Mouse (Mus musculus) erythroid progenitor cell, adult 5-6 weeks (primary cell): ENCODE measurements around the gene Abcb9. TPM values are rescaled to one million over a fixed set of nuclear protein-coding genes. Genes with fewer than 3 reads are reported as not detected.

Source experiments
- ATAC-seq: replicated peaks from 2 replicates; pipeline ENCODE4 v1.8.0; 2016; ENCODE audit warnings: moderate number of reproducible peaks, mild to moderate bottlenecking, moderate TSS enrichment, inconsistent platforms; ENCODE audit not compliant: poor library complexity, low FRiP score, severe bottlenecking
- total RNA-seq, 2 experiments: library from RNA; stranded (forward) in 1 of 2; stranded (reverse) in 1 of 2; fragments of 150-400 nt in 1 of 2; fragments of 186-747, 209-891 nt in 1 of 2; gene quantifications; 2 replicates each; pipeline versions ENCODE4 v1.2.3 to v1.2.4; 2015 to 2017; ENCODE audit warnings: low replicate concordance in 2 of 2

Abcb9 gene
- total RNA-seq (2015; ENCODE audit: low replicate concordance) (22.3 and 24.7 TPM in 2 replicates), total RNA-seq (2017; ENCODE audit: low replicate concordance) (23.8 and 25.2 TPM in 2 replicates)

DNA sequence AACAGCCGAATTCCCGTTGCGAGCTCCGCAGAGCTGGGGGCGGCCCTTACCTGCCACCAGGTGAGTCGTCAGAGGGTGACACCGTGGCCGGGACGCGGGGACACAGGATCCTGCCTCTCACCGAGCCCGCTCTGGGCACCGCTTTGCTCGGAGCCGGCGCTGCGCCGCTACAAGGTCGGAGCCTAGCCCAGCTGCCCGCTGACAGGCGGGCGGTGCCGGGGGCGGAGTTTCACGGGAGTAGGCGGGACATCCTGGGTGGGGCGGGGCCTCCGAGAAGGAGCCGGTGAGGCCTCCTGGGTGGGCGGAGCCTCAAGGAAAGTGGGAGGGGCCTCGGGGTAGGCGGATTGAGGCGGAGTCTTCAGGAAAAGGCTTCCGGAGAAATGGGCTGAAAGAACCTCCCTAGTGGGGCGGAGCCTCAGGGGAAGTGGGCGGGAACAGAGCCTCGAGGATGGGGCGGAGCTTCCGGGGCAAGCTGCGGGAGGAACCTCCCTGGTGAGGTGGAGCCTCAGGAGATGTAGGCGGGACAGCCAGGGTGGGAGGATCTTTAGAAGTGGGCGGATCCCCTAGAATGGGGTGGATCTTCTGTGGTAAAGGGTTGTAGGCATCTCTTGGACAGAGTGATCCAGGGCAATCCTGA lies at the start of gene Abcb9:
Abcb9 (minus strand) TSS at position 203 of the 637 bp plus-strand sequence.
- ATAC-seq: peak; percentile 62

GRCm38 (mm10) chr5:124138066-124138465 lies 42.5 kb upstream of the Abcb9 start:
- ATAC-seq: no peak

DNA sequence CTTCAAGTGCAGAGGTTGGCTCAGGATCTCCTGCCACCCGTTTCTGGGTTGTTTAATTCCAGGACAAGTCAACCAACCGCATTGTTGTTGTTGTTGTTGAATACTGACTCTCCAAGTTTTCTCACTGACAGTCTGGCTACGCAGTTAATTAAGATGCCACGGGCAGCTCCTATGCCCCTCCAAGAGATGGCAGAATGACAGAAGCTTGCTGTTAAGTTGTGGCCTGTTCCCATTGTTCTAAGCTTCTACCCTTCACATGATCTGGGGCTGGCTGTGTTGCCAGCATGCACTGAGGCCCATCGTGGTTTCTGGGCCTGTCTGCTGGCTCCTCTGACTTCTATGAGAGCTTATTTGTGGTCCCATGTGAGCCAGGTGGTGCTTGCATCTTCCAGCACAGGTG lies 38.7 kb upstream of the Abcb9 start:
- ATAC-seq: no peak

DNA sequence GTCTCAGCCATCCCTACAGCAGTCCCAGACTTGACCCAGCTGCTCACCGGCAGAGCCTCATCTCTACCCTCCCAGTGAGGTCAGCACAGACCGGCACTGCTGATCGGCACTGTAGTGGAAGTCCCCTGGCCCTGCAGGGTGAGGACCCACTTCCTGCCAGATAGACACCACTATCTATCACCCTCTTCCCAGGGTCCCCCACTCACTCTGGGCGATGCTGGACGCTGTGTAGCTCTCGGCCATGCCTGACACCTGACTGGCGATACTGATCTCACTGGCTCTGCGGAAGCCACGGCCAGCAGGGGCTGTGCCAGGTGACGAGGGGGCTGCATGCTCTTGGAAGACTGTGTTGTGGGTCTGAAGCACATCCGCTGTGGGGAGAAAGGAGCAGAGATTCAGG lies 29.5 kb upstream of the Abcb9 start:
- no peak for ATAC-seq

DNA sequence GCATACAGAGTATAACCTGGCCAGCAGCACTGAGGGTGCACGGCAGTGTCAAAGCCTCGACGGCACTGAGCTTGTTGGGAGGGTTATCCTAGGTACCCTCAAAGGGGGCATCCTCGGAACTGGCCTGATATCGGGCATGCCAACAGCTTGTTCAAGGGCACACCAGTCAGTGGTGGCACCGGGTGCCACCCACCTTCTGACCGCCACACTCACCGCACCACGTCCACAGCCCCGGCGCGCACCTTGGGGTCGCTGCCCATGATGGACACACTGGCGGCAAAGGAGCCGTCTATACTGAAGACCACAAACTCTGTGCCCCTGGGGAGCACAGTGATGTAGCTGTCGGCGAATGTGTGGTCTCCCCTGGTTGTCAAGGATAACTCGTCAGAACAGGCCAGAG lies 26.8 kb upstream of the Abcb9 start:
- ATAC-seq: no peak

DNA sequence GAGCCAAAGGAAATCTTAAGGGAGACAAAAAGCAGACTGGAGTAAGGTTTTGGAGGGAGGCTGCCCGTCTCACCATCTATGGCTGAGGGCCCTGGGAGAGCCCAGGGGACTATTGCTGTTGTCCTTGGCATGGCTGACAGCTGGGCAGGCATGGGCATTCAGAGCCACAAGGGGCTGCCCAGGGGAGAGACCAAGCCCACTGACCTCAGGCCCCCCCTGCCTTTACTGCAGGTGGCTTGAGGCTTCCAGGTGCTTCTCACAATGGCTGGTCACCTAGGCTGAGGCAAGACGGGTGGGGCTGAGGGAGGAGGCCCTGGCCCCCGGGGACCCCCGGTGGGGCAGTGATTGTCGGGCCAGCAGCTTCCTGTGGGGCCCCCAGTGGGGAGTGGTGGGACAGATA lies 23.6 kb upstream of the Abcb9 start:
- ATAC-seq: no peak

DNA sequence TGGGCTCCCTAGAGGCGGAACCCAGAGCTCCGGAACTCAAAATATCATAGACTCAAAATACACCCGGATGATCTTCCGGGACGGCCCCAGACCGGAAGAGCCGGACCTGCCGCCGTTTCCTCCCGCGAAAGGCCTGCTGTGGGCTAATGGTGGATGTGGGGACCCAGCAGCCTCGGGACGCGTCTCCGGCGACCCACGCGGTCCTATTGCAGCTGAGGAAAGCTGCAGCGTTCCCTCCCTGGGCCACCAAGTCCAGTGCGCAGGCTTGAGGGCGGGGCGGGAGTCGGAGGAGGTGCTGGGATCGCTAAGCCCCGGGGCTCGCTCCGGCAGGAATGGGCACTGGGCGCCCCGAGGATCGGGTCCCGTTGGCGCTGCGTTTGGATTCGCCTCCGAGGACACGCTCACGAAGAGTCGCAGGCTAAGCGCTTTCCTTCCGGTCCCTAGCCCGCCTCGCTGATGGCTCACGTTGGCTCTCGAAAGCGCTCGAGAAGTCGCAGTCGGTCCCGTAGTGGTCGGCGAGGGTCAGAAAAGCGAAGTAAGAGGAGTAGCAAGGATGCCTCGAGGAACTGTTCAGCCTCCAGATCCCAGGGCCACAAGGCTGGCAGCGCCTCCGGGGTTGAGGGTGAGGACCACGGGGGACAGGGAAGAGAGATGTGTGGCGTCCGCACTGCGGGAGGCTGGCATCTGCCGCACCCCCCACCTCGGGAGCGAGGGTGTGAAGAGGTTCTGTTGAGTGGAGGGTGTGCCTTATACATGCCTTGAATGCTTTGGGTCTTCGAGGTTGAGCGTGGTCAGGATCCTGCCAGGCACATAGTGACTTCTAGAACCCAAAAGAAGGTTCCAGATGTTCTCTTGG lies 20.6 kb upstream of the Abcb9 start, which contains the start of gene Arl6ip4:
Arl6ip4 (plus strand) TSS at position 100 of the 856 bp plus-strand sequence.
- ATAC-seq: peak; percentile 22

DNA sequence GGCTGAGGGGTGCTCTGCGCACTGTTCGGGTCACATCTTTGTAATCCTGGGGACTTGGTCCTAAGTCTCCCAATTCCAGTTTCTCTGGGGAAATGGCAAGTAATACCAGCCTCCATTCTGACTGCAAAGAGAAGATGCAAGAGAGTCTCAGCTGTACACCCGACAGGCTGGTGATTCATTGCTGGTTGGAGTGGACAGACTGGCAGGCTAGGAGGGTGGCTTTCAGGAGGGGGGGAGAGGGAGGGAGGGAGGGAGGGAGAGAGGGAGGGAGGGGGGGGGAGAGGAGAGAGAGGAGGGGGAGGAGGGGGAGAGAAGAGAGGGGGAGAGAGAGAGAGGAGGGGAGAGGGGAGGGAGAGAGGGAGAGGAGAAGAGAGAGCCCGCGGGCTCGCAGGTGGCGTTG lies 19.9 kb upstream of the Abcb9 start:
- ATAC-seq: no peak

- ATAC-seq: no peak
Observed at GRCm38 (mm10) chr5:124114276-124115025, 18.9 kb upstream of the Abcb9 start.

GRCm38 (mm10) chr5:124113030-124113429 lies 17.4 kb upstream of the Abcb9 start:
- ATAC-seq: peak; percentile 50

DNA sequence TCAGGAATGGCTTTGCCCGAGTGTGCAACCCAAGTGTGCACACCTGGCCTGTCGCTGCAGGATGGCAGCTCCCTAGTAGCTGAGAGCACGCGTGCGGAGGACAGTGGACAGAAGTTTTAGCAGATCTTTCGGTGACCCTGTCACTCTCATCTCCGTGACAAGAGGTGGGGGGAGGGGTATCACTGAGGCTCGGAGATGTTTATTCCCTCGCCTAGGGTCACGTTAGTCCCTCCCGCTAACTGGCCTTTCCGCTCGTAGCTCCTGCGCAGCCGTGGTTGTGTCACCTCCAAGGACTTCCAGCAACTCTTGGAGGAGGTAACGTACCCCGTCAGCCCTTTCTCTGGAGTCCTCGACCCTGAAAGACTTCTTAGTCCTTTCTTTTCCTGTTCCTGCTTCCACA lies 16.9 kb upstream of the Abcb9 start:
- 0 out of 2 replicates have a peak, but pooled peaks have one; percentile 5 for ATAC-seq

DNA sequence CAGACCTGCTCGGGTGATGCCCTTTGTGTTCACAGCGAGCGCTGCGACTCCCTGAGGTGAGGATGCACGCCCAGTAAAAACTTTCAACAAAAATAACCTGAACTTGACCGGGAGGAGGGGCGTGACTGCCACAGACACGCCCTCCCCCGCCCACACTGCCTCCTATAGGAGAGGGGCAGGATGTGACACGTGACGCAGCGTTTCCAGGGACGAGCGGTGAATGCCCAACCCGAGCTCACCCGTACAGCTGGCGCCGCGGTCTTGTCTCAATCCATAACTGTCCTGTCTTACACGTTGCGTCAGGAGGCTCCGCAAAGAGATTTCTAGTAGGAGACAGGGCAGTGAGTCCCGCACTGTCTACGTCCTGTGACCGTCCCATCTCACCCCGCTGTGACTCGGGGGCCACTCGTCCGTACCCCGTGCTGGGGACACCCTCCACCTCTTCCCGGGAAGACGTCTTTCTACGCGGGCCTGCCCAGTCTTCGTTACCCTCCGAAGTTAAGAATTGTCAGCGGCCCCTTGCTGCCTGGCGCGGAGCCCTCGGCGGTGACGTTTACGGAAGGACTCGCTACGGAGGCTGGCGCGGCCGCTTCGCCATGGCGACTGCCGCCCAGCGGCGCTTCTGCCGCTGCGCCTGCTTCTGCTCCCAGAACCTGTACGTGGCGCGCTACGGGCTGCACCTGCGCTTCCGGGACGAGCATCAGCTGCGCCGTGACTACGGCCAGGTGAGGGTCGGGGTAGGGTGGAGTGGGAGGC lies 16.3 kb upstream of the Abcb9 start, which contains the start of gene Ogfod2:
Ogfod2 (plus strand) TSS at position 556 of the 756 bp plus-strand sequence.
- peak; percentile 86 for ATAC-seq

DNA sequence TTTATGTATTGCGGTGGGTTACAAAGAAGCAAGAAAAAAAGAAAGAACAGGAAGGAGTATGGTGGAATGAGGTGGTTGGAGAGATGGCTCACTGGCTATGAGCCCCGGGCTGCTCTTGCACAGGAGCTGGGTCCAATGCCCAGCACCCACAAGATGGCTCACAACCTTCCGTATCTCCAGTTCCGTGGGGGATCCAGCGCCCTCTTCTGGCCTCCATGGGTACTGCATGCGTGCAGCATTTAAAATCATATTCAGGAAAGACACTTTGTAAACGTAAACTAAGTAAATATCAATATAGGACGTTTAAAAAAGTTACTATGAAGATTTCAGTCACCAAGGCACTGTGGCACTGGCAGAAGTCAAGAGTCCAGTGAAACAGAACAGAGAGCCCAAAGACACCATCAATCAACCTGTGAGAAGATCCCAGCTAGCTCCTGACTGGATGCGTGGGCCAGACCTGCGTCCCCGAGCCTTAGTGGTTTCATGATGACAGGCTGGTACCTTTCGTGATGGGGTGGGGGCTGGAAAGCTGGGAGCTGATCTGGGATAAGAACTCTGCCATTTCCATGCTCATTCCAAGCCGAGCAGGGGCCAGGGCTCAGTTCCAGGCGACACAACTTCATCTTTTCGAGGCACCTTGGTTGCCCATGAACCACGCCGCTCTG lies 15.6 kb upstream of the Abcb9 start:
- 0 out of 2 replicates have a peak, but pooled peaks have one; percentile 2 for ATAC-seq

DNA sequence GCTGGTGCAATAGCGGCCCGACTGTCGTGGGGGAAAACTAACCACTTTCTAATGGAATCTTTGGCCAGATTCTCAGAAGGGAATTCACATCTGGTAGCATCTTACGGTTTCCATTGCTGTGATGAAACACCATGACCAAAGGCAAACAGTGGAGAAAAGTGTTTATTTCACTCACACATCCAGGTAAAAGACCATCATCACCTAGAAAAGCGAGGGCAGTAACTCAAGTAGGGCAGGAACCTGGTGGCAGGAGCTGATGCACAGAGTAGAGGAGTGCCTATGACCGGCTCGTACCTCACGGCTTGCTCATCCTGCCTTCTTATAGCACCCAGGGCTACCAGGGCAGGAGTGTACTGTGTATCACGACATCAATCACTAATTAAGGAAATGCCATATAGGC lies 8.0 kb upstream of the Abcb9 start:
- ATAC-seq: no peak

- ATAC-seq: no peak
Observed at GRCm38 (mm10) chr5:124103020-124103419, 7.4 kb upstream of the Abcb9 start.

- ATAC-seq: no peak
Observed at GRCm38 (mm10) chr5:124102326-124102725, 6.7 kb upstream of the Abcb9 start.

DNA sequence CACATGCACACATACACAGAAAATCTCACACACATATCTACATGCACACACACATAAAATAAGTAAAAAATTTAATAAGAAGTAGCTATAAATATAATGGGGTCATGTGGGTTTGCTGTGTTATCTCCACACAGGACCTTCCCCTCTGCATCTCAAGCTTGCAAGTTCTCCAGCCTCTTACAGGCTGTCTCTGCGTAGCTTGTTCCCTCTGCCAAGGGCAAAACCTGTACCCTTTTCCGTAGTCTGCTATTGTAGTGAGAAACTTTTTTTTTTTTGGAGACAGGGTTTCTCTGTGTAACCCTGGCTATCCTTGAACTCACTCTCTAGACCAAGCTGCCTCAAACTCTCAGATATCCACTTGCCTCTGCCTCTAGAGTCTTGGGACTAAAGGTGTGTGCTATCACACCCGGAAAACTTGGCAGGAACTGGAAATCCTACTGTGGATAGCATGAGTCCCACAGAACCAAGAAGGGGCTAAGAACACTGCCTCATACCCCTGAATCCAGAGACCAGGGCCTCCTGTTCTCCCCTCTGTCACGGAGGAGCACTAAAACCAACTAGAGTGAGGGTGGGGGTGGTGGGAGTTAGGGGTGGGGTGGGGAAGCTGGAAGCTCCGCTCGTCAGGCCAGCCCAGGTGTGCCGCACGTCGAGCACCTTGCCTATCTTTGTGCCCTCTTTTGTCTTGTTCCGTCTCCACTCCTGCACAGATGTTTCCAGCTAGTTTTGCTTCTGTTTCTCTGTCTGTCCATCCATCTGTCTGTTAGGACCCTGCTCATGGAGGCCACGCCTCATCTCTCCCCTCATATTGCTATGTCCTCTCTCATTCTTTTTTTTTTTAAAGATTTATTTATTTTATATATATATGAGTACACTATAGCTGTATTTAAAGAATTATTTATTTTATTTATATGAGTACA lies 4.8 kb upstream of the Abcb9 start:
- ATAC-seq: no peak

DNA sequence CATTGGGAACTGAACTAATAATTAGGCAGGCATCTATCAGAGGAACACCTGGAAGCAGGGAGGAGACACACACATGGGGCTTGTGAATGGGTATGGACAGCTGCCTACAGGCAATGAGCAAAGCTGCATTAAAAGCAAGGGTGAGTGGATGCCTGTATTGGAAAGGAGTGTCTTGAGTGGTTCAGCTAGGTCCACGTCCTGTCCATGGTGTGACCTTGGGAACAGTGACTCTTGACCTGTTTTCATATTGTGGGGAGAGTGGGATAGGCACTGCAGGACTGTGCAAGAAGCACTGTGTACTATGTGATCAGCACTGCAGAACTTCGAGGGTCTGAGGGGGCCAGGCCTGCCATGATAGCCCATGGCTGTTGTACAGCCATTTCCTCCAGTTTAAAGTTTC lies 3.3 kb upstream of the Abcb9 start:
- ATAC-seq: no peak
